Mouse (Mus musculus) midbrain, postnatal 0 days (tissue): ENCODE results near the gene Mef2c. TPM values are rescaled to one million over a fixed set of nuclear protein-coding genes. Genes with fewer than 3 reads are reported as not detected.

Experiments
- ATAC-seq: fragments of 200-750 bp; cut with Nextera tagmentation; 2 replicates; pipeline ENCODE4 v1.8.0; 2017; ENCODE audit warnings: moderate number of reproducible peaks, mild to moderate bottlenecking, moderate TSS enrichment, moderate library complexity; ENCODE audit not compliant: low FRiP score
- DNase-seq: peaks from one replicate; pipeline ENCODE4 v3.0.0-alpha.2; 2015; ENCODE audit warnings: low spot score
- H3K27ac ChIP-seq: fragments of 300-500 bp; sonication (generic); 2 replicates; pipeline ENCODE4 v1.5.1; 2014; ENCODE audit warnings: low read depth, mild to moderate bottlenecking, low read length, mixed read lengths
- H3K27me3 ChIP-seq: fragments of 300-500 bp; sonication (generic); 2 replicates; pipeline ENCODE4 v1.6.1; 2014; ENCODE audit warnings: low read length, control low read depth, mixed read lengths; ENCODE audit not compliant: insufficient read depth
- H3K36me3 ChIP-seq: fragments of 300-500 bp; sonication (generic); 2 replicates; pipeline ENCODE4 v1.6.1; 2014; ENCODE audit warnings: low read length, control low read depth, mixed read lengths; ENCODE audit not compliant: insufficient read depth
- H3K4me1 ChIP-seq: fragments of 300-500 bp; sonication (generic); 2 replicates; pipeline ENCODE4 v1.6.1; 2014; ENCODE audit warnings: mild to moderate bottlenecking, control low read depth, antibody characterized with exemption, low read length, mixed read lengths; ENCODE audit not compliant: insufficient read depth
- H3K4me2 ChIP-seq: fragments of 300-500 bp; sonication (generic); 2 replicates; pipeline ENCODE4 v1.6.1; 2014; ENCODE audit warnings: low read depth, mild to moderate bottlenecking, low read length, mixed read lengths; ENCODE audit not compliant: poor library complexity, severe bottlenecking
- H3K4me3 ChIP-seq: fragments of 300-500 bp; sonication (generic); 2 replicates; pipeline ENCODE4 v1.5.1; 2014; ENCODE audit warnings: low read depth, mild to moderate bottlenecking, low read length, moderate library complexity
- H3K9ac ChIP-seq: fragments of 300-500 bp; sonication (generic); replicated peaks from 2 replicates; pipeline ENCODE4 v1.6.1; 2014; ENCODE audit warnings: mild to moderate bottlenecking, low read length, moderate library complexity, mixed read lengths; ENCODE audit not compliant: poor library complexity, severe bottlenecking
- H3K9me3 ChIP-seq: fragments of 300-500 bp; sonication (generic); 2 replicates; pipeline ENCODE4 v1.6.1; 2016; ENCODE audit warnings: low read length, control low read depth
- CTCF ChIP-seq: IDR thresholded peaks from 2 replicates; pipeline ENCODE4 v1.5.1; 2016; ENCODE audit warnings: antibody characterized with exemption, mild to moderate bottlenecking
- WGBS: fragments of 180-500 bp; shearing (Covaris S2); extraction: QIAGEN DNeasy Blood & Tissue Kit; methylation state at CpG from one replicate; pipeline ENCODE4 v1.1.7; 2014; 5-methylcytosine and 5-hydroxymethylcytosine counted together
- polyA plus RNA-seq: library from polyadenylated mRNA; unstranded; fragments of >200 nt; fragmentation: Nextera tagmentation; extraction: Ambion mirVana; gene quantifications from 2 replicates; pipeline ENCODE4 v1.2.1, GENCODE M21; 2015
- total RNA-seq: library from RNA; depleted of rRNA; stranded (reverse); fragments of >200 nt; gene quantifications from 2 replicates; pipeline ENCODE4 v1.2.3, GENCODE M21; 2014

The Mef2c gene
- total and polyA plus RNA-seq, 2 experiments from 2014 or later = 32.9 to 50.7 TPM

DNA sequence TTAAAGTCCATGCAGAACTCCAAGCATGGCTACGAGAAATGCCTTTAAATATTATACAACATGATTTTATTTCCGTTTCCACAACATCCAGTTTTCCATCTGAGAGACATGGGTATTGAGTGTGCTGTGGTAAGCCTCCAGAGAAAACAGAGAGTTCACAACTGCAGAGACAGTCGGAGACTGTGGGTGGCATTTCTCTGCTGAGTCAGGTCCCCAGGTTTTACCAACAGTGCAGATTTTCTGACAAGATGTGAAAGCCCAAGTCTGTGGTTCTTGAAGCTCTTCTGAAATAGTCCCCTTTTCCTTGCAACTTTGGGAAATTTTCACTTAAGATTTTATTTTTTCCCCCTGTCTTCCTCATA, 105.7 kb downstream of the Mef2c start:
- Histone ChIP-seq H3K9me3 (no peaks in the 10 kb centered on the region), H3K4me1 (no peaks in the 10 kb centered on the region), H3K36me3 (no peaks in the 10 kb centered on the region), H3K4me3 (no peak overlapping the region), H3K27ac (no peak overlapping the region), H3K9ac (no peak overlapping the region), H3K4me2 (no peak overlapping the region), H3K27me3 (no peaks in the 10 kb centered on the region)
- ATAC-seq (no peak), DNase-seq (no peak)
- 85% methylated on average over 3 of the region's 3 CpGs for WGBS
- no peak for TF ChIP-seq CTCF

DNA sequence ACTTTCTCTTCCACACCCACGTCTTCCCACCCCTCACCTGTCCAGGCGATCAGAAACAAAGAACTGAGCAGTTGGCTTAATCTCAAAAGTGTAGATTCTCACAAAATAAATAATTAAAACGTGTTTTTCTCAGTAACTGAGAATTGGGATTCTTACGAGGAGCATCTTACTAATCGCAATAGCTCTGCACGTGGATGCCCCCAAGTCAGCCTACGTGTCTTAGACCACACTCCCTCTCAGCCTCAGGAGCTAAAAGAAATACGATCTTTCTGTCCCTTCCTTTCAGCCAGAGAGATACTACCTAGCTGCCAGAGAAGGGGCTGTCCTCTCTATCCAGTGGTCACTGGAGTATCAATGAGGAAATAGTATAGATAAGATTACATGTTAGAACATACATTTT, 106.3 kb downstream of the Mef2c start:
- no peaks in the 10 kb centered on the region for H3K27me3 ChIP-seq
- no peak overlapping the region for H3K4me2 ChIP-seq
- no peak for DNase-seq
- ATAC-seq = no peak
- no peaks in the 10 kb centered on the region for H3K36me3 ChIP-seq
- H3K9ac ChIP-seq = no peak overlapping the region
- H3K27ac ChIP-seq = no peak overlapping the region
- no peak overlapping the region for H3K4me3 ChIP-seq
- WGBS = 93% methylated on average over 8 of the region's 8 CpGs
- TF ChIP-seq CTCF = no peak
- H3K9me3 ChIP-seq = no peaks in the 10 kb centered on the region
- no peaks in the 10 kb centered on the region for H3K4me1 ChIP-seq

DNA sequence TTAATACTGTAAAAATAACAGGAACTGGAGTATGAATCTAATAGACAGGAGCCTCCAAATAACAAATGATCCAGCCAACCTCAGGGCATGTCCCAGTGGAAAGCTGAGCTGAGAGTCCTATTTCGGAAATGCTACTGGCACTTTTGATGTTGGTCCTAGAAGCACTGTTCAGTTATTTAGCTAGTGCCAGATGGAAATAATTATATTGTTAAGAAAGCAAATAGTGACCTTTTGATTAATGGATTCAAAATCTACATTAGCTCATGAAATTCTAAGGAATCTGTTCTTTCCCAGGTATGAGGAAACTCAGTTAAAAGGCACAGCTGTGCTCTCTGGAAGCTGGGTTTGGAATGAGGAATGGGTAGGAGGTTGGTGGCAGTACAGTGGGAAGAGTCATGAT, 108.4 kb downstream of the Mef2c start:
- DNase-seq (no peak), ATAC-seq (no peak)
- H3K4me2 ChIP-seq = no peak overlapping the region
- no peaks in the 10 kb centered on the region for H3K4me1 ChIP-seq
- H3K4me3 ChIP-seq = no peak overlapping the region
- no peak overlapping the region for H3K9ac ChIP-seq
- WGBS = 92% methylated on average over 1 of the region's 1 CpGs
- H3K9me3 ChIP-seq = no peaks in the 10 kb centered on the region
- H3K36me3 ChIP-seq = no peaks in the 10 kb centered on the region
- TF ChIP-seq CTCF = no peak
- no peaks in the 10 kb centered on the region for H3K27me3 ChIP-seq
- H3K27ac ChIP-seq = no peak overlapping the region

- H3K9ac ChIP-seq = no peak overlapping the region
- 93% methylated on average over 3 of the region's 3 CpGs for WGBS
- no peaks in the 10 kb centered on the region for H3K9me3 ChIP-seq
- no peak overlapping the region for H3K4me3 ChIP-seq
- TF ChIP-seq CTCF = no peak
- DNase-seq (no peak), ATAC-seq (no peak)
- H3K27ac ChIP-seq = no peak overlapping the region
- no peaks in the 10 kb centered on the region for H3K4me1 ChIP-seq
- no peaks in the 10 kb centered on the region for H3K36me3 ChIP-seq
- H3K27me3 ChIP-seq = no peaks in the 10 kb centered on the region
- no peak overlapping the region for H3K4me2 ChIP-seq
Measured at GRCm38 (mm10) chr13:83615875-83616274, 112.0 kb downstream of the Mef2c start.

DNA sequence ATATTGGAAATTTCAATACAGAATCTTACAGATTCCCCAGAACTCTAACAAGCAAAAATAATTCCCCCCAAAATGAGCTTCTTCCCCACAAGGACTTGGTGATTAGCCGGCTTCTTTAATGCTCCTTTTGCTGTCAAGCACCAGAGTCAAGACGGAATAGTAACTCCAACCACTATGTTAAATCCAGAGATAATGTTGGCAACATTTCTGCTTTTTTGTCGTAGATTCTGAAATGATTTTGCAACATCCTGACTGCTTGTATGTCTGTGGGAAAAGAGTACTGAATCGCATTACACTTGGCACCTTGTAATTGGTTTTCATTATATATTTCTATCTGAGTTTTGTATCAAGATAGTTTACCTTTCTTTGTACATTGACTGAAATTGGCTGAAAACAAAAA, 120.8 kb downstream of the Mef2c start:
- no peak for TF ChIP-seq CTCF
- Histone ChIP-seq H3K9ac (no peak overlapping the region), H3K4me1 (no peaks in the 10 kb centered on the region), H3K36me3 (no peaks in the 10 kb centered on the region), H3K4me3 (no peak overlapping the region), H3K27me3 (no peaks in the 10 kb centered on the region), H3K4me2 (no peak overlapping the region), H3K9me3 (no peaks in the 10 kb centered on the region), H3K27ac (no peak overlapping the region)
- WGBS = 88% methylated on average over 4 of the region's 4 CpGs
- no peak for ATAC-seq
- no peak for DNase-seq

- Histone ChIP-seq H3K36me3 (no peaks in the 10 kb centered on the region), H3K4me2 (no peak overlapping the region)
- 92% methylated on average over 4 of the region's 4 CpGs for WGBS
Measured at GRCm38 (mm10) chr13:83627429-83627828, 123.6 kb downstream of the Mef2c start.

GRCm38 (mm10) chr13:83628139-83628538, 124.3 kb downstream of the Mef2c start:
- no peak overlapping the region for H3K27ac ChIP-seq
- WGBS = 85% methylated on average over 3 of the region's 3 CpGs
- H3K4me2 ChIP-seq = no peak overlapping the region
- no peaks in the 10 kb centered on the region for H3K9me3 ChIP-seq
- no peak overlapping the region for H3K4me3 ChIP-seq
- H3K9ac ChIP-seq = no peak overlapping the region
- ATAC-seq = no peak
- TF ChIP-seq CTCF = no peak
- DNase-seq = no peak
- no peaks in the 10 kb centered on the region for H3K36me3 ChIP-seq
- no peaks in the 10 kb centered on the region for H3K4me1 ChIP-seq
- no peaks in the 10 kb centered on the region for H3K27me3 ChIP-seq

More at GRCm38 (mm10) chr13:83627429-83627828, 123.6 kb downstream of the Mef2c start:
- Histone ChIP-seq H3K27me3 (no peaks in the 10 kb centered on the region), H3K9ac (no peak overlapping the region), H3K4me1 (no peaks in the 10 kb centered on the region), H3K4me3 (no peak overlapping the region), H3K27ac (no peak overlapping the region), H3K9me3 (no peaks in the 10 kb centered on the region)
- no peak for TF ChIP-seq CTCF
- DNase-seq (no peak), ATAC-seq (no peak)
